Mouse (Mus musculus) thymus, postnatal 4 days (tissue): ENCODE results near the gene Zfp799.
"Not testable (repeated sequence)": the region's sequence is repeated elsewhere in the genome, so short reads cannot be mapped to it uniquely, and the experiment has no call there.

Source experiments
- DNase-seq: peaks from one replicate; pipeline ENCODE4 v3.0.0; 2021

The Zfp799 gene

DNA sequence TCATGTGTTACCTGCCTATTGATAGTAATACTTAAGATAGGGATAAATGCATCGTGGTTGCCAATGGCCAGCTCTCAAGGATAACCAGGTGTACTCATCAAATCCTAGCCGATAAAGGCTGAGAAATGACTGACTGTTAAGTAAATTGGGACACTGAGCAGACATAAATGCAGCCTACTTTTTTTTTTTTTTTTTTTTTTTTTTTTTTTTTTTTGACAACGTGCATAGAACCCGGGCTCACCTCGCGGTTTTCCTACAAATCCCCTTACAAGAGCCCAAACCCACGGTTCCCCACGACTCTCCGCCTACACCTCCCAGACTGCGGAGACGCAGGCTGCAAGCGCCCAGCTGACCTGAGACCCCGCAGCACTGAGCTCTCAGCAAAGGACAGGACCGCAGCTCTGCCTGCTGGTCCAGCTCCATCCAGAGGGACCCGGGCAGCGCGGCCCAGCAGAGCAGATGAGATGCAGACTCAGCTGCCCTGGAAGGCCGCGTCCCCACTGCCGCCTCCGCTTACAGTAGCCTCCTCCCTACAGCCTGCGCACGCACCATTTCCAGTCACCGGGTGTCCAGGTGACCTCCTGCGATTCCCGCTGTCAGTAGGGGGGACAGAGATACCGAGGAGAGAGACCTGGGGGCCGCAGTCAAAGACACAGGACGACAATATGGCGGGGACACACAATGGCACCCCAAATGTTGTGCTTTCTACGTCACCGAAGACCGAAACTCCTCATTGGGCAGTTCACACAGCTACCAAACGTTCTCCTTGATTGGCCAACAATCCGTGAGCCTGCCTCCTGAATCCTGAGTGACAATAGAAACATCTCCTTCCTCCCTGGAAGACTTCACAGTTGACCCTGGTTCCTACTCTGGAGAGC is at the start of gene Zfp799:
Gene Zfp799 (minus strand): TSS at position 722 of the 878 bp plus-strand sequence.
- peak; percentile 68 for DNase-seq

DNA sequence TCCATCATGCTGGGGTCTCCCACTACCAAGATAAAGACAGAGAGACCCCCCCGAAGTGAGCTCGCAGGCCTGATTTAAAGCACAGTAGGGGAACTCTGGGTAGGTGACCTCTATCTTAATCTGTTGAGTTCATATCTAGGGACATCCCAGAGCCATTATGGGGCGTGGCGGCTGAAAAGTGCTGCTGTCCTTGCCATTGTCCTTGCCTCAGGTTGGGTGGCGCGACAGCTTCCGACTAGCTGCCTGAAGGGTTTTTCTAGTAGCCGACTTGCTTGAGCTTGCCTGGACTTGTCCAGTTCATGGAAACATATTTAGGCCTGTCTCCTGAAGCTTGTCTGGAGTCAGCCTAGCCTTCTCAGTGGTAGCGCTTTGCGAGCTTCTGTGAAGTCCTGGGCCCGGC is 48.7 kb upstream of the Zfp799 start:
- DNase-seq = no peak

DNA sequence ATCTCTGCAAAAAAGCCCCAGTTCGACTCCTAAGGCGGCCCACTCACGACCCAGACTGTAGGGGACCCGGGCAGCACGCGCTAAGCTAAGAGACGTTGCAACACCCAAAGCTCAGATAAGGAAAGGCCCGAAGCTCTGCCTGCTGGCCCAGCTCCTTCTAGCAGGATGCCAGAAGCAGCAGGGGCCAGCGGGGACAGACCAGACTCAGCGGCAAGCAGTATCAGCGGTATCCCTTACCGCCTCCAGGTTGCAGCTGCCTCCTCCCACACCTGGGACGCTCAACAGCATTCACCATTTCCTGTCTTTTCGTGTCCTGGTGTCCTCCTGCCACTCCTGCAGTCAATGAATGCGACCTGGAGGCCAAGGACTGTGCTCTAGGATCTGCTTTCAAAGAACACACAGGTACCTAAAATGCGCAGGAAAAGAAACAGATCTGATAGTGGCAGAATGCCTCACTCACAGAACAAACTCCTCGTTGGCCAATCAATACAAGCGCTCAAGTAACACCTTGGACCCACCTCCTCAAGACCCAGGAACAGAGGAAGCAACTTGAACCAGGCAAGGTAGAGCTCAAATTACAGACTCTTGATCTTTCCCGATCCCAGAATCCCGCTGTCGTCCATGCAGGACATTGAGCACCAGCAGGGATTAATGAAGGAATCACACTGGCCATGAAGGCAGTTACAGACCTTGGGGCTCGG is 47.6 kb upstream of the Zfp799 start:
- DNase-seq = no peak

DNA sequence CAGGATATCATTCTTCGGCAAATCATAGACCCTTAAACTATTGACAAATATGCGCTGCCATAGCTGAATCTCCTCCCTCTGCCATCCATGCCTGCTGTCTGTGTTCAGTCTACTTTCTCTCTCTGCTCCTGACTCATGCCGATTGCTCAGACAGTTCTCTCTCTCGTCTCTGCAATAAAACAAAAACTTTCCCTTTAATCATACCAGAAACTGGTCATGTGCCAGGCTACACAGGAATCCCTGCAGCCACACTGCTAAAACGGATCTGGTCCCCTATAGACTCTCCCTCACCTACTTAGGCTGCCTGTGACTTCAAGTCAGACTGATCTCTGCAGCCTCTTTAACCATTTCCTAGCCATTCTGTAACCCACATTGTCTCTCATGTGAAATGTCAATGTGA is 42.6 kb upstream of the Zfp799 start:
- no peak for DNase-seq

DNA sequence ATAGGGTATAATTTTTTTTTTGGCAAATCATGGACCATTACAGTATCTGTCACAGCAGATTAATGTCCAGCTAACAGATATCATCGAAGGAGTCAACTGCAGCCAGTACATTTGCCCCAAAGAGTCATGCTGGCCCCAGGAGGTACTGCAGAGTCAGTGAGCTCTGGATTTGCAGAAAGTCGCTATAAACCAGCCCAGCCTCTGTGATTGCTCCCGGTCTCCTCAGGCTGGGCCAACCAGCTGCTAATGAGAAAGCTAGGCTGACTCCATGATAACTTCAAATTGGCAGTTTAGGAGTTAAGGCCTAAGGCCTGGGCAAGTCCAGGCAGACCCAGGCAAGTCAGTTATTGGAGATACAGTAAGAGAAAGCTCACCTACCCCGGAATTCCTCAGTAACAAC is 42.0 kb upstream of the Zfp799 start:
- no peak for DNase-seq

DNA sequence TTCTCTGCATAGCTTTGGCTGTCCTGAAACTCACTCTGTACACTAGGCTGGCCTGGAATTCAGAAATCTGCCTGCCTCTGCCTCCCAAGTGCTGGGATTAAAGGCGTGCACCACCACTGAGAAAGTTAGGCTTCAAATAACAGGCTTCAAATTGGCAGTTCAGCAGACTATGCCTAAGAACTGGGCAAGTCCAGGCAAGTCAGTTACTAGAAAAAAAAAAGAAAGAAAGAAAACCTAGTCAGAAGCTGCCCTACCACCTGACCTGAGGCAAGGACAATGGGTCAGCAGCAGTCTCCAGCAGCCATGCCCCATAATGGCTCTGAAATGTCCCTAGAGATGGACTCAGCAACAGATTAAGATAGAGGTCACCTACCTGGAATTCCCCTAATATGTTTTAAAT is 41.4 kb upstream of the Zfp799 start:
- DNase-seq = no peak

DNA sequence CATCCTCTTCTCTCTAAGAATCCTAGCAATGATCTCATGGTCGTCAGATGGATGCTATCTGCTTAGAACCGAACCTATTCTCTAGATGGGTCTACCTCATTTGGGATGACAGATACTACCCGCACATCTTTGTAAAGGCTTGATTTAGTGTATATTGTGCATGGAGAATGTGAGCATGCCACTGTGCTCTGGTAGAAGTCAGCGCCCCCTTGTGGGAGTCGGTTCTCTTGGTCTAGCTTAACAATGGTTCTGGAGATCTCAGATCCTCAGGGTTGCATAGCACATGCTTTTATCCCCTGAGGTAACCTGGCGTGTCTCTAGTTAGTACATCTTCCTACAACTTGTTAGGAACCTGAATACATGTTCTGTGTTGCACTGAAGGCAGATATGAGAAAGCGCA is 37.2 kb upstream of the Zfp799 start:
- not testable (repeated sequence) for DNase-seq

DNA sequence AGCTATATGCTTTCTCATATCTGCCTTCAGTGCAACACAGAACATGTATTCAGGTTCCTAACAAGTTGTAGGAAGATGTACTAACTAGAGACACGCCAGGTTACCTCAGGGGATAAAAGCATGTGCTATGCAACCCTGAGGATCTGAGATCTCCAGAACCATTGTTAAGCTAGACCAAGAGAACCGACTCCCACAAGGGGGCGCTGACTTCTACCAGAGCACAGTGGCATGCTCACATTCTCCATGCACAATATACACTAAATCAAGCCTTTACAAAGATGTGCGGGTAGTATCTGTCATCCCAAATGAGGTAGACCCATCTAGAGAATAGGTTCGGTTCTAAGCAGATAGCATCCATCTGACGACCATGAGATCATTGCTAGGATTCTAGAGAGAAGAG is 26.7 kb upstream of the Zfp799 start:
- not testable (repeated sequence) for DNase-seq

DNA sequence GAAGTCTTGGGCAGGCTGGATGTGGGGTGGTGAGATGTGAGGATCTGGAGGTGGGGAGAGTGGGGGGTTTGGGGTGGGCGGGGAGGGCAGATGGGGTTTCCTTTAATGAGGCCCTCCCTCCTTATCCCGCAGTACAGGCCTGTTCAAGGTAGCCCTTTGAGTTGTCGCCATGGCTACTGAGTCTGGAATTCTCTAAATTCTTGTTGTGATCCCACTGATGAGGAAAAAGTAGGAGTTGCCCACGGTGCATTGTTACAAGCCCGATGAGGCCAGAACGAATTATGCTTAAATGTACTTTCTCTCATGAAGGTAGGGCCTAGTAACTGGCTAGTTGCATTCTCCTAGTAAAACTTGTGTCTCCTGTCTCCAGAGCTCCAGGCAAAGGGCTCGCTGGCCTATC is 21.5 kb upstream of the Zfp799 start:
- no peak for DNase-seq

DNA sequence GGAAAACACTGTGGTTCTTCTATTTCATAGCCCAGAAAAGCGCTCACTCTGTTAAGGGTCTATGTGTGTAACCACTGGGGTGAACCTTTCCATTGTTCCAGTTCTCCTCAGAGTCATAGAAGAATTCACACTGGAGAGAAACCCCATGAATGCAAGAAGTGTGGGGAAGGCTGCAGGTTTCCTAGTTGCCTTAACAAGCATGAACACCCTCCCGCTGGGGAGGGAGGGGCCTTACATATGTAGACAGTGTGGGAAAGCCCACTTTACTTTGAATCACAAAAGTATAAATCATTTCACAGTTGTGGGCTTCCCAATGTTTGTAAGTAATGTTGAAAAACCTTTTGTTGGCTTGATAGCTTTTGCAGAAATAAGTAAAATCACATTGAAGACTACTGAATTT is 11.3 kb upstream of the Zfp799 start:
- DNase-seq = no peak

DNA sequence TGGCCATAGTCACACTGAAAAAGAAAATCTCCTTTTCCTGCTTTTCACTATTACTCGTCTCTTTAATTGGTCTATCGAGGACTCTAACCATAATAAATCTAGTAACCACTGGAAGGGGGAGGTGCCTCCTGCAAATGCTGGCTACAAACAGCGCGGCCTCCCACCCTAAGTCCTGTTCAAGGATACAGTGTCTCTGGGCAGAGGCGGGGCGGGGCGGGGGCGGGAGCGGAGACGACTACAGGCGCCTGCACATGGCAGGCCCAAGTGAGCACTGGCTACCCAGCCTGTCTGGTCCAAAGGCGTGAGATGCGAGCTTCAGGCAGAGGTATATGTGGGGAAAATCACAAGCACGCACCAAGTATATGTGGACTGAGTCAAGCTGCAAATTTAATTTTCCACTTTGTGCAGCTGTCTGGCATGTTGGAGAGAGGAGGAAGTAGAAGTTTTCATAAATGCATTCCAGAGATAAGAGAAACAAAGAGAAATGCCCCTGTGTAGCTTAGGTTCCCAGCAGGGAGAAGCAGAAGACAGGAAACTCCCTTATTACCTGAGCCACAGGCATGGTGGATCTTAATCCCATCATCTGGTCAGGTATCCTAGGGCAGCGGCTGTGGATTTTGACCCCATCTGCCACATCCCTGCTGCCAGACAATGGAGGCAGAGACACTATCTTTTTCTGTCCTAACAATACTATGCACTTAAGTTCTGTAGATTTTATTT is 9.2 kb upstream of the Zfp799 start:
- DNase-seq = no peak

DNA sequence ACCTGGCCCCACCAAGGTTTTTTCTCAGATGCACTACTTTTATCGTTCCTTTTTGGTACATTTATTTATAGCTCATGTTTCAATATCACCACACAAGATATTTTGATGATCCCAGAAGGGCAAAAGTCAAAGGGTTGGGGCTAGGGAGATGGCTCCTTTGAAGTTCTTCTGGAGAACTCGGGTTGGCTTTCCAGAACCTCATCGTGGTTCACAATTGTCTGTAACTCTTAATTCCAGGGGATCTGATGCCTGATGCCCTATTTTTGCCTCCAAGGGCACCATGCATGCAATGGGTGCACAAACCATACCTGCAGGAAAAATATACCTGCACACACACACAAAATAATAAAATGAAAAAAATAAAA is 339 bp upstream of the Zfp799 start:
- no peak for DNase-seq

DNA sequence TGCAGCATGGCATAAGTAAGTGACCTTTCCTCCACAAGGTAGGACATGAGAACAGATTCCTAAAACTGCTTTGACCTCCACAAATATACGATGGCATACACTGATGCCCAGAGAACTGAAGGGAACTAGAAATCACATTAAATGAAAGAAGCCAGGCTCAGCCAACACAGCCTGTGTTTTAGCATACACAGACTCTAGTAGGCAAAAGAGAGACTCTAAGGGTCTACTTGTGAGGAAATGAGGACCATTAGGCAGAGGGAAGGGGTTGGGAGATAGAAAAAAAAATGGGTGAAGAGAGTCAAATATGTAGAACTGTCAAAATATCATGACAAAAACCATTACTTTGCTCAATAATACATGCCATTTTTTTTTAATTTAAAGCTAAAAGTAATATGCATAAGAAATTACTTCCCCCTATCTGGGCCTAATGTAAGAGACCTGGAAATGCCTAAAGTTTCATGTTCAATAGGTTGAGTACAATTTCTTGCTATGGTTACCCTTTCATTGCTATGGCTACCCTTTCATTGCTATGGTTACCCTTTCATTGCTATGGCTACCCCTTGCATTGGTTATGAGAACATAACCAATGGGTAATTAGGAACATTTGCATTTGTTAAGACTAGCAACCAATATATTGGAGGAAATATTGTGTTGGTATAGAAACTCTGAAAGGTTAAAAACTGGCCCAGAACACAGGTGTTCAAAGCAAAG is 13.8 kb downstream of the Zfp799 start:
- no peak for DNase-seq

DNA sequence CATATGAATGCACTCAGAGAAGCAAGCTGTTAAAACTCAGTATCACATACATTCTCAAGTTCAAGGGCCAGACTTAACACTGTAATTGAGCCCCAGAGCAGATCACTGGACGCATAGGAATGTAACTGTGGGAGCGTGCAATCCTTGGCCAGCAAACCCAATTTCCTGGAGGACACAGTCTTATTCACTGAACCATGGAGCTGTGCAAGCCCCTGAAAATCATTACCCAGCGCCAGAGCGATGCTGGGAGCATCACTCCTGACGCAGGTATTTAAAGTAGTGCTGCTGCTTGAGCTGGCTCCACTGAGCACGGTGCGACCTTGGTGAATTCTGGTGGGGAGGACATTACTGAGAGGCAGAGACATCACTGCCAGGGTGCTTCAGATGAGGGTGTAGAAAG is 15.9 kb downstream of the Zfp799 start:
- no peak for DNase-seq

DNA sequence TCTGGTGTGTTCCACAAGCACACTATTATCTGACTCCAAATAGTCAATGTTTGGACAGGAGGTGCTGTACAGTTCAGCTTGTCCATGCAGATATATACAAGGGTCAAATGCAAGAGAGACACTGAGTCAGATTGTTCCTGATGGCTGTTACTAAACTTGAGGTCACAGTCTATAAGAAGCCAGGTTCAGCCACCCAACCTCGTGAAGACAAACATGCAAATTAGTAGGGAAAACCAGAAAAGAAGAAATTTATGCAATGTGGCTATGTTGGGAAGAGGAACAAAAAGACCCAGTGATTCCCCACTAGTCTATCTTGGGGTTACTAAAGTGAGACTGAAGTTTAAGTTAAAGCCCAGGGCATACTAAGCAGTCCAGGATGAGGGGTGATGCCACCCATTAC is 19.4 kb downstream of the Zfp799 start:
- DNase-seq = no peak

DNA sequence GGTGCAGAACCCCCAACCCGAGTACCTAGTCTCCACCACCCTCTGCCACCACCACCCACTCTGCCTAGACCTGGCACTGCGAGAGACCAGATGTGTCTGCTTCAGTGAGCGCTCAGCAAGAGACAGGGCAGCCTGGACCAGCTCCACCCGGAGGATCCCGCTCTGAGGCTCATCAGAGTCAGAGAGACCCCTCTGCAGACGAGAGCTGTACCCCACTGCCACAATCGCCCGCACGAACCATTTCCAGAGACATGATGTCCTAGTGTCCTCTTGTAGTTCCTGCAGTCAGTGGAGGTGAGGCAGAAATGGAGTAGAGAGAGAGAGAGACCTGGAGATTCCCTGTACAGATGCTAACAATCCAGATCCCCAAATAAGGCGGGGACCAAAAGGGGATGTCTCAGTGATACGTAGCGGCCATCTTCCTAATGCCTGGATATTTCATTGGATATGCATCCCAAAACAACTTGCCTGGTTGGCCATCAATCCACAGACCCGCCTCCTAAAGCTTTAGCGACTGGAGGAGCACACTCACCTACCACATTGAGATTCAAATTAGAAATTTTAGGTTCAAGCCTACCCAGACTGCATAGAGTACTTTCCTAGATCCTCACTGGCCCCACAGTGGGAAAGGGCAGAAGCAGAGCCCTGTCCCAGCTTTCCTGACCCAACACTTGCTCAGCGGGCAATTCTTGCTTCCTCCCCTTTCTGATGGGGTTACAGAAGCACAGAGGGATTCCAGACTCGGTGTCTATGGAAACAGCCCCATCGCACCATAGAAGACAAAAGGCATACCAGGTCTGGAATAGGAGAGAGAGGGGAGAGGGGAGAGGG is 20.3 kb downstream of the Zfp799 start, which contains the start of gene Zfp811:
Gene Zfp811 (minus strand): TSS at position 388 of the 831 bp plus-strand sequence.
- no peak for DNase-seq

DNA sequence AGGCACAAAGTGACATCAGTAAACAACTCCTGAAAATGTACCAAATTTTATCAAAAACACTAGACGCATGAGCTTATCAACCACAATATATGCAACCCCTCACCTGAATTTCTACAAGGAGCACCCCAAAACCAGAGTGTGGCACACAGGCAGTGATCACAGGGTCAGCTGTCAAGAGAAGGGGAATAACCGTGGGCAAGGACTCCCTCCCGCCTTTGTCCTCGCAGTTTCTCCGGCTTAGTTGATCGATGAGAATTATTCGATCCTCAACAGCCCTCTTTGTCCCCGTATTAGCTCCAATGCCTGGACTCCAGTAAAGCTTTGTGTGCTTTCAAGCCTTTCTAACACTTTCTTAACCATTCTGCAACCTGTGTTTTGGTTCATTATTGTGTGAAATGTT is 21.1 kb downstream of the Zfp799 start:
- DNase-seq = no peak

DNA sequence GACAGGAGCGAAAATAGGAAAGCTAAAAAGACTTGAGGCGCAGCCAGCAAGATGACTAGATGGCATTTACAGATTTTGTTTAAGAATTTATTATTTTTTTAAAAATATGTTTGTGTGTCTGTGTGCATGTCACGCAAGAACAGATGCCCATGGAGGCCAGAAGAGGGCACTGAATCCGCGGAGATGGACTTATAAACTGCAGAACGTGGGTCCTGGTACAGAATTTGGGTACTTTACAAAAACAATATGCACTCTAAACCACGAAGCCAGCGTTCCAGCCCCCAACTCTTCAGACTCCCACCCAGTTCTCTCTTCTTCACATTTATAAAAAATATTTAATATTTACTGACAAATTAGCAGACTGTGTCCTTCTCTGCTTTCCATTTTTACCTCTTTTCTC is 40.8 kb downstream of the Zfp799 start:
- no peak for DNase-seq

DNA sequence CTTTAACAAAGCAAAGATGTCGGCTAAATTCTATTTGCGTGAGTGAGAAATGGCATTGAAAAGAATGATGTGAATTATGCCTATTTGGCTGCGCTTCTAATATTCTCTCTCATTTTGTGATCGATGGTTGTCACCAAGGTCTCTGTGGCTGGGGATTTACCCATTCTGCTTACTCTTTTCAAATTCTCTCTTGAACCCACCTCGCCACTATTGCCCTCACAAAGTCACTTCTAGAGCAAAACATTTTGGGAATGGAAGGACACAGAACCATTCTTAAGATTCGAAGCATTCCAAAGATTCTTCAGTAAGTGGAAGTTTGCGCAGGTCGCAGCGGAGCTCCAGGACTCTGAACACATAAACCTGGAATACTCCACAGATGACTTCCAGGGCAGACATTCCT is 41.5 kb downstream of the Zfp799 start:
- DNase-seq = no peak

DNA sequence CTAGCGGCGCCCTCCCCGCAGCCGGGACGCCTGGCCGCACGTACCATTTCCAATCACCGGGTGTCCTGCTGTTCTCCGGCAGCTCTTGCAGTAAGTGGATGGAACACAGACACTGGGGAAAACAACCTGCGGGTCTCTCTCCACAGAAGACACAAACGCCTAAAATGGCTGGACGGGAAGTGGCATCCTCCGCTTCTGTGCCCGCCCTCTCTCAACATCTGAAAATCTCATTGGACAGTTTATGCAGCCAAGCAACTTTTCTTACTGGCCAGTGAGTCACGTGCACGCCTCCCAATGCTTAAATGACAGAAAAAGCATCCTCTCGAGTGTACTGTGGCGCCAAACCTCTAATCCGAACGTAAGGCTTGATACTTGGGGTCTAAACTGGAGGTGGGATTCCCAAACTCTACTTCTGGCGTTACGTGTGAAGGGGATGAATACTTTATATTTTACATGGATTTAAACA is 41.9 kb downstream of the Zfp799 start, which contains the start of gene Zfp871:
Gene Zfp871 (minus strand): TSS at position 194 of the 466 bp plus-strand sequence.
- DNase-seq = peak; percentile 80

DNA sequence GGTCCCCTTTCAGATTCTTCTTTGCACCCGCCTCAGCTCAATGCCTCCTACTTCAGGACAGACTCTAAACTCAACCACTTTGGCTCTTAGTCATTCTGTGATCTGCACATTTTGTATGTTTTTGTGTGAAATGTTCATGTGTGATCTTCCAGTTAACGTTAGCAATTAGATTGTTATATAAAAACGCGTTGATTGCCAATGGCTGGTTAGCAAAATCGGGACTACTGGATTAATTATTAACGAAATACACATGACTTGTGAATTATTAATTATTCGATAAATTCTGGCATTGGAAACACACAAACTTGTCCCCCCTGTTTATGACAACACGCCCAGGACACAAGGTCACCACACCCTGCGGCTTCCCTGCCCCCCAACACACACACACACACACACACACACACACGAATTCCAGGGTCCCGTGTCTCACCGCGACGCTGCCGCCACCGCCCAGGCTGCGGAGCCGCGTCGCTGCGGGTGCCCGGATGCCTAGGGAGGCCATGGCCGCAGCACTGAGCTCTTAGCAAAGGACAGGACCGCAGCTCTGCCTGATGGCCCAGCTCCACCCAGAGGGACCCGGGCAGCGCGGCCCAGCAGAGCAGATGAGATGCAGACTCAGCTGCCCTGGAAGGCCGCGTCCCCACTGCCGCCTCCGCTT is 42.5 kb downstream of the Zfp799 start:
- peak; percentile 63 for DNase-seq
